Mouse (Mus musculus) liver, embryonic 11.5 days (tissue): ENCODE results near the gene Plxnc1. TPM values are rescaled to one million over a fixed set of nuclear protein-coding genes. Genes with fewer than 3 reads are reported as not detected.

Experiments
- ATAC-seq: fragments of 200-750 bp; cut with Nextera tagmentation; replicated peaks from 2 replicates; pipeline ENCODE4 v1.8.0; 2017; ENCODE audit warnings: moderate number of reproducible peaks, mild to moderate bottlenecking, moderate TSS enrichment, moderate library complexity; ENCODE audit not compliant: low FRiP score
- DNase-seq: peaks from one replicate; pipeline ENCODE4 v3.0.0-alpha.2; 2017; ENCODE audit warnings: low spot score
- H3K27ac ChIP-seq: fragments of 300-500 bp; sonication (generic); 2 replicates; pipeline ENCODE4 v1.5.1; 2014; ENCODE audit warnings: mild to moderate bottlenecking, low read depth, low read length, control low read depth
- H3K27me3 ChIP-seq: fragments of 300-500 bp; sonication (generic); replicated peaks from 2 replicates; pipeline ENCODE4 v1.6.1; 2014; ENCODE audit warnings: low read length, mixed read lengths; ENCODE audit not compliant: control insufficient read depth, insufficient read depth
- H3K36me3 ChIP-seq: fragments of 300-500 bp; sonication (generic); 2 replicates; pipeline ENCODE4 v1.6.1; 2014; ENCODE audit warnings: mild to moderate bottlenecking, low read length, moderate library complexity, mixed read lengths; ENCODE audit not compliant: control insufficient read depth, insufficient read depth
- H3K4me1 ChIP-seq: fragments of 300-500 bp; sonication (generic); replicated peaks from 2 replicates; pipeline ENCODE4 v1.6.1; 2014; ENCODE audit warnings: low read length, mixed read lengths; ENCODE audit not compliant: control insufficient read depth, insufficient read depth
- H3K4me2 ChIP-seq: fragments of 300-500 bp; sonication (generic); 2 replicates; pipeline ENCODE4 v1.6.1; 2014; ENCODE audit warnings: mild to moderate bottlenecking, control low read depth, moderate library complexity
- H3K4me3 ChIP-seq: fragments of 300-500 bp; sonication (generic); 2 replicates; pipeline ENCODE4 v1.5.1; 2014; ENCODE audit warnings: low read depth, low read length, control low read depth
- H3K9ac ChIP-seq: fragments of 300-500 bp; sonication (generic); 2 replicates; pipeline ENCODE4 v1.6.1; 2014; ENCODE audit warnings: low read depth, low read length, control low read depth
- H3K9me3 ChIP-seq: fragments of 300-500 bp; sonication (generic); 2 replicates; pipeline ENCODE4 v1.6.1; 2016; ENCODE audit warnings: low read length, inconsistent platforms, mixed read lengths; ENCODE audit not compliant: control insufficient read depth
- WGBS: fragments of 180-500 bp; shearing (Covaris S2); extraction: QIAGEN DNeasy Blood & Tissue Kit; methylation state at CpG from one replicate; pipeline ENCODE4 v1.1.7; 2014; 5-methylcytosine and 5-hydroxymethylcytosine counted together
- polyA plus RNA-seq: library from polyadenylated mRNA; unstranded; fragments of >200 nt; fragmentation: Nextera tagmentation; extraction: Ambion mirVana; gene quantifications from 2 replicates; pipeline ENCODE4 v1.2.1, GENCODE M21; 2014

Plxnc1 gene
- polyA plus RNA-seq, 1 experiment from 2014 or later, result 6.0 TPM

- DNase-seq (no peak), ATAC-seq (no peak)
- Histone ChIP-seq H3K36me3 (no peaks in the 10 kb centered on the region), H3K27ac (no peak overlapping the region), H3K4me3 (no peak overlapping the region), H3K9ac (no peak overlapping the region), H3K27me3 (no peaks in the 10 kb centered on the region), H3K4me1 (no peaks in the 10 kb centered on the region), H3K4me2 (no peak overlapping the region), H3K9me3 (no peaks in the 10 kb centered on the region)
- 84% methylated on average over 4 of the region's 4 CpGs for WGBS
Measured at GRCm38 (mm10) chr10:94779319-94779718, 165.3 kb downstream of the Plxnc1 start.

- Histone ChIP-seq H3K4me1 (no peaks in the 10 kb centered on the region), H3K27me3 (no peaks in the 10 kb centered on the region), H3K27ac (no peak overlapping the region), H3K36me3 (no peaks in the 10 kb centered on the region), H3K9ac (no peak overlapping the region), H3K4me3 (no peak overlapping the region), H3K4me2 (no peak overlapping the region), H3K9me3 (no peaks in the 10 kb centered on the region)
- WGBS, result 93% methylated on average over 3 of the region's 3 CpGs
- ATAC-seq (no peak), DNase-seq (no peak)
Measured at GRCm38 (mm10) chr10:94777576-94777975, 167.1 kb downstream of the Plxnc1 start.

- Histone ChIP-seq H3K9me3 (no peaks in the 10 kb centered on the region), H3K27ac (no peak overlapping the region), H3K27me3 (no peaks in the 10 kb centered on the region), H3K4me1 (no peaks in the 10 kb centered on the region), H3K9ac (no peak overlapping the region), H3K36me3 (peaks cover 4% of the 10 kb centered on the region; the same call in 1 of the 2 replicates), H3K4me3 (no peak overlapping the region), H3K4me2 (no peak overlapping the region)
- no peak for DNase-seq
- ATAC-seq, result no peak
- 79% methylated on average over 3 of the region's 3 CpGs for WGBS
Measured at GRCm38 (mm10) chr10:94771496-94771895, 173.1 kb downstream of the Plxnc1 start.

GRCm38 (mm10) chr10:94747011-94747410 lies 197.6 kb downstream of the Plxnc1 start:
- H3K4me1 ChIP-seq, result no peaks in the 10 kb centered on the region
- WGBS, result 83% methylated on average over 2 of the region's 2 CpGs
- no peak overlapping the region for H3K4me3 ChIP-seq
- ATAC-seq (no peak), DNase-seq (no peak)
- no peaks in the 10 kb centered on the region for H3K9me3 ChIP-seq
- H3K27ac ChIP-seq, result no peak overlapping the region
- H3K27me3 ChIP-seq, result no peaks in the 10 kb centered on the region
- H3K9ac ChIP-seq, result no peak overlapping the region
- H3K4me2 ChIP-seq, result no peak overlapping the region
- no peaks in the 10 kb centered on the region for H3K36me3 ChIP-seq

- H3K9me3 ChIP-seq, result no peaks in the 10 kb centered on the region
- no peaks in the 10 kb centered on the region for H3K36me3 ChIP-seq
- 96% methylated on average over 3 of the region's 3 CpGs for WGBS
- no peak overlapping the region for H3K27ac ChIP-seq
- no peak overlapping the region for H3K4me2 ChIP-seq
- H3K27me3 ChIP-seq, result no peaks in the 10 kb centered on the region
- no peaks in the 10 kb centered on the region for H3K4me1 ChIP-seq
- ATAC-seq, result no peak
- no peak for DNase-seq
- no peak overlapping the region for H3K9ac ChIP-seq
- H3K4me3 ChIP-seq, result no peak overlapping the region
Measured at GRCm38 (mm10) chr10:94741459-94741858, 203.2 kb downstream of the Plxnc1 start.
